Mouse (Mus musculus) ES-Bruce4 (cell line): ENCODE results near the gene Zc3h4.

Experiments used
- CTCF ChIP-seq: IDR thresholded peaks from one replicate; pipeline ENCODE4 v1.8.1; 2011; ENCODE audit warnings: low read depth, low read length
- POLR2A ChIP-seq: IDR thresholded peaks from one replicate; pipeline ENCODE4 v1.8.1; 2011; ENCODE audit warnings: low read length; ENCODE audit not compliant: insufficient read depth

DNA sequence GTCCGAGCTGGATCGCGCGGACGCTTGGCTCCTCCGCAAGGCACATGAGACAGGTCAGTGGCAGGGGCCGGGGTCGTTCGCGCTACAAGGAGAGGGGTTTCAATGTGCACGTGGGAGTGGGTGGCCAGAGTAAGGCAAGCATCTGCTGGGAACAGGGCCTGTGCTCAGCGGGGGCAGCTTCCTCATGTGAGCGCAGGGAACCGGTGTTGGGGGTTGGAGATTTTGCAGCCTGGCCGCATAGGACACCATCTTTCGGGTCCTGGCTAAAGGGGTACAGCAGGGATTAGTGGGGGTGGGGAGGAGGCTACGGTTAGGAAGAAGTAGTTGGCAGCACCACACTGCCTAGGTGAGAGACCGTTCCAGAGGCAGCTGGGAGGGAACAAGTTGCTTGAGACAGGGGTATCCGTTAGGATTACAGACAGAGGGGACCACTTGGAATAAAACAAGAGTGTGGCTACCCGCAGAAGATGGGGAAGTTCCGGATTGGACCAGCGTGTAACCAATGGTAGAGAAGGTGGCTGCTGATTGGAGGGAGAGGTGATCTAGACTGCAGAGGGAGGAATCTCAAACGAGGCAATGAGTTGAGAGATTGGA, 52.5 kb downstream of the Zc3h4 start:
- TF ChIP-seq CTCF (no peak), POLR2A (peak; percentile 53)
